Mouse (Mus musculus) ES-E14 (cell line): ENCODE data around the gene Hist2h3b.

Experiments
- HCFC1 ChIP-seq: IDR thresholded peaks from 2 replicates; pipeline ENCODE4 v1.6.1; 2012; ENCODE audit warnings: low read length, inconsistent platforms, borderline replicate concordance; ENCODE audit not compliant: insufficient read depth
- ZC3H11A ChIP-seq: IDR thresholded peaks from 2 replicates; pipeline ENCODE4 v1.6.1; 2012; ENCODE audit warnings: low read depth, mild to moderate bottlenecking, inconsistent platforms, low read length, borderline replicate concordance
- ZNF384 ChIP-seq: IDR thresholded peaks from 2 replicates; pipeline ENCODE4 v1.6.1; 2012; ENCODE audit warnings: low read depth, low read length, inconsistent platforms

- TF ChIP-seq HCFC1 (no peak), ZNF384 (no peak), ZC3H11A (peak; percentile 26; the same call in 1 of the 2 replicates)
These were observed 9.0 kb downstream of the Hist2h3b start for GRCm38 (mm10) chr3:96277428-96277799.
